Mouse (Mus musculus): ENCODE data around the gene 4921536K21Rik. TPM values are rescaled to one million over a fixed set of nuclear protein-coding genes. Genes with fewer than 3 reads are reported as not detected.
A peak's percentile ranks its signal among the peaks of the same experiment; 100 is the strongest.

Gene 4921536K21Rik
- polyA plus RNA-seq, 1 experiment from 2014 or later: not detected

DNA sequence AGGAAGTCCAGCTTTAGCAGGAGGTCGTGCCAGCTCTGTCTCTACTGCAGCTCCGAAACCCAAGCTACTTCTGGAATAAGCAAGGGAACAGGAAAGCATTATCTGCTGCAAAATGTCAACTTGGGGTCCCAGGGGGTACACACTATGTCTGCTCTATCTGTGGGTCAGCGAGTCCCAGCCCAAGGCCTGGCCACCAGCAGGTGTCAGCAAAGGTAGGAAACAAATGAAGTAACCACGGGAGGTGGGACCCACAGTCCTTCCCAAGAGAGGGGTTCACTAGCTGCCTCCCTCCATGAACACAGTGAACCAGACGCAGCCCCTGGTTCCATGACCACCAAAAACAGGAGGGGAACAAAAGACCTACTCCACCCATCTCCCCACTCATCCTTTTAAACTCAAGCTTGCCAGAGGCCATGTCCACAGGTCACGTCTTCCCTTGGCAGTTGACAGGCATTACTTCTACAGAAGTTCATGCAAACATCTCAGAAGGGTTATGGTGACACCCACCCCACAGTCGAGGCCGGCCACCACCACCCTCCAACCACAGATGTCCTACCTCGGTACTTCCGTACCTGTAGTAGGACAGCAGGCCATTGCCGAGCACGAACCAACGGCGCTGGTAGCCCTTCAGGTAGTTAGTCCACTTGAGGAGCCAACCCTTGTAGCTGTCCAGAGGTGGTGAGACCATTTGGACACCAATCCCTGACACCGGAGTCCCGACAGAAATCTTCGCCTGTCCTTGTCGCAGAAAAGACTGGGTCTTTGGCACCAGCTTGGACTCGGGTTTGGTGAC lies 32.0 kb downstream of the 4921536K21Rik start:
- Histone ChIP-seq H3K36me3 (replicated peaks; ENCODE audit: insufficient read depth, low read length) (no peaks in the 10 kb centered on the region), H3K4me3 (ENCODE audit: low read depth, low read length) (peak overlapping the region; percentile 30; the same call in 1 of the 2 replicates), H3K27me3 (ENCODE audit: insufficient read depth, low read length) (peaks cover 9% of the 10 kb centered on the region; the same call in 1 of the 2 replicates), H3K4me1 (ENCODE audit: insufficient read depth) (peaks cover 11% of the 10 kb centered on the region), H3K9ac (replicated peaks) (no peak overlapping the region), H3K27ac (ENCODE audit: low read depth) (no peak overlapping the region), H3K9me3 (ENCODE audit: low read length) (no peaks in the 10 kb centered on the region), H3K4me2 (ENCODE audit: low read depth, low read length) (peak overlapping the region; percentile 67)
- WGBS (ENCODE audit: insufficient replicate concordance): 65% methylated on average over 19 of the region's 19 CpGs
- DNase-seq (no peak), ATAC-seq (no peak)
- TF ChIP-seq EP300 (IDR thresholded peaks at IDR 0.05; ENCODE audit: low read depth) (no peak), CTCF (IDR thresholded peaks at IDR 0.05; ENCODE audit: low read depth) (no peak)

DNA sequence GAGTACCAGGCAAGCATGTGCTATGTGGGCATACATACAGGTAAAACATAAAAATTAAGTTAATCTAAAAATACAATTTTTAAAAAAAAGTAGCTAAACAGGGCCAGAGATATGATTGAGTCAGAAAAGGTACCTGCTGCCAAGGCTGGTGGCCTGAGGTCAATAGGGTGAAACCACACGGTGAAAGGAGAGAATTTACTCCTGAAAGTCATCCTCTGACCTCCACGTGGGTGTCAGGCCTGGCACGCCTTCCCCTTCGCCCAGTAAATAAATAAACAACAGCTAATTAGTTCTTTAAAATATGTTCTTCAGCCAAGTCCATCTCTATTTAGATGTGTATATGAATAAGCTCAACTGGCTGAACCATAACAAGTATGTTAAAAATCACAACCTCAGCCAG lies 34.5 kb downstream of the 4921536K21Rik start:
- TF ChIP-seq EP300 (IDR thresholded peaks at IDR 0.05; ENCODE audit: low read depth) (no peak), CTCF (IDR thresholded peaks at IDR 0.05; ENCODE audit: low read depth) (no peak)
- 63% methylated on average over 4 of the region's 4 CpGs for WGBS (ENCODE audit: insufficient replicate concordance)

DNA sequence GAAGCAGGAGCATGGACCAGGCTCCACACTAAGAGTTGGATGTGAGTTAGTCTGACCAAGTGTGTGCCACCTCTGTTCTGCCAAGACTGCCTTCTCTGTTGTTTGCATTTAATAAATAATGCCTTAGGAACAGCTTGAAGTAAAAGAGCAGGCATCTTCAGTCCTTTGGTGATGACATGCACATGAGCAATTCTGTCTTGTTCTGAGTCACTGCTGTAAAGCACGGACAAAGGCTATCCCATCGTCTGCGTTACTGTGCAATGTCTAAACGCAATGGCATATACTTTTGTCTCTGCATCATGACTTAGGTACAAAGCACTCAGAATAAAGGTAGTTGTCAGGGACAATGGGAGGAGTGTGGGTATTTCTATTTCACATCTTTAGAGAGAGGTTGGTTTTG lies 35.1 kb downstream of the 4921536K21Rik start:
- Histone ChIP-seq H3K27ac (ENCODE audit: low read depth) (no peak overlapping the region), H3K9ac (replicated peaks) (no peak overlapping the region), H3K4me3 (ENCODE audit: low read depth, low read length) (no peak overlapping the region), H3K4me2 (ENCODE audit: low read depth, low read length) (no peak overlapping the region), H3K4me1 (ENCODE audit: insufficient read depth) (peaks cover 11% of the 10 kb centered on the region), H3K9me3 (ENCODE audit: low read length) (no peaks in the 10 kb centered on the region), H3K27me3 (ENCODE audit: insufficient read depth, low read length) (peaks cover 9% of the 10 kb centered on the region; the same call in 1 of the 2 replicates), H3K36me3 (replicated peaks; ENCODE audit: insufficient read depth, low read length) (no peaks in the 10 kb centered on the region)
- ATAC-seq (no peak), DNase-seq (no peak)
- TF ChIP-seq CTCF (IDR thresholded peaks at IDR 0.05; ENCODE audit: low read depth) (no peak), EP300 (IDR thresholded peaks at IDR 0.05; ENCODE audit: low read depth) (no peak)
- WGBS (ENCODE audit: insufficient replicate concordance): 87% methylated on average over 4 of the region's 4 CpGs

More for the DNA sequence above, 34.5 kb downstream of the 4921536K21Rik start:
- DNase-seq (no peak), ATAC-seq (no peak)
- H3K9ac ChIP-seq (replicated peaks): no peak overlapping the region
- H3K27me3 ChIP-seq (ENCODE audit: insufficient read depth, low read length): peaks cover 9% of the 10 kb centered on the region; the same call in 1 of the 2 replicates
- H3K4me2 ChIP-seq (ENCODE audit: low read depth, low read length): no peak overlapping the region
- H3K27ac ChIP-seq (ENCODE audit: low read depth): no peak overlapping the region
- peaks cover 11% of the 10 kb centered on the region for H3K4me1 ChIP-seq (ENCODE audit: insufficient read depth)
- no peaks in the 10 kb centered on the region for H3K9me3 ChIP-seq (ENCODE audit: low read length)
- H3K4me3 ChIP-seq (ENCODE audit: low read depth, low read length): no peak overlapping the region
- no peaks in the 10 kb centered on the region for H3K36me3 ChIP-seq (replicated peaks; ENCODE audit: insufficient read depth, low read length)

DNA sequence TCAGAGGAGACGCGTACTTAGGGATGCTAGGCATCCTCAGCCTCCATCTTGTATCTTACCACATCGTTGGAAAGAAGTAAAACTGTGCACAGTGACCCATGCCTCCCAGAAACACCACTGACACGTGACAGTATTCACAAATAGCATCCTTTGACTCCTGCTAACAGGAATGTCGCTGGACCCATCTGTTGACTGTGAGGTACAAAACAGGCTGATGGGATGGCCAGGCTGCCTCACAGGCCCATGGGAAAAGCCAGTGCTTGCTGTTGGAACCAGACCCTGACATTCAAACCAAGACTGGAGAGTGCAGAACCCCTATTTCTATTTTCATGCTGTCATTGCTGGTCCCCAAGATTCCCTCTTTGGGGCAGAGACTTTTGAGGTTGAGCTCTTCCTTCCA lies 37.0 kb downstream of the 4921536K21Rik start:
- Histone ChIP-seq H3K36me3 (replicated peaks; ENCODE audit: insufficient read depth, low read length) (no peaks in the 10 kb centered on the region), H3K4me3 (ENCODE audit: low read depth, low read length) (no peak overlapping the region), H3K4me2 (ENCODE audit: low read depth, low read length) (no peak overlapping the region), H3K9me3 (ENCODE audit: low read length) (no peaks in the 10 kb centered on the region), H3K9ac (replicated peaks) (no peak overlapping the region), H3K27ac (ENCODE audit: low read depth) (no peak overlapping the region), H3K27me3 (ENCODE audit: insufficient read depth, low read length) (peaks cover 7% of the 10 kb centered on the region; the same call in 1 of the 2 replicates), H3K4me1 (ENCODE audit: insufficient read depth) (no peaks in the 10 kb centered on the region)
- DNase-seq (no peak), ATAC-seq (no peak)
- 73% methylated on average over 5 of the region's 5 CpGs for WGBS (ENCODE audit: insufficient replicate concordance)
- no peak for TF ChIP-seq EP300 (IDR thresholded peaks at IDR 0.05; ENCODE audit: low read depth)
- no peak for TF ChIP-seq CTCF (IDR thresholded peaks at IDR 0.05; ENCODE audit: low read depth)

DNA sequence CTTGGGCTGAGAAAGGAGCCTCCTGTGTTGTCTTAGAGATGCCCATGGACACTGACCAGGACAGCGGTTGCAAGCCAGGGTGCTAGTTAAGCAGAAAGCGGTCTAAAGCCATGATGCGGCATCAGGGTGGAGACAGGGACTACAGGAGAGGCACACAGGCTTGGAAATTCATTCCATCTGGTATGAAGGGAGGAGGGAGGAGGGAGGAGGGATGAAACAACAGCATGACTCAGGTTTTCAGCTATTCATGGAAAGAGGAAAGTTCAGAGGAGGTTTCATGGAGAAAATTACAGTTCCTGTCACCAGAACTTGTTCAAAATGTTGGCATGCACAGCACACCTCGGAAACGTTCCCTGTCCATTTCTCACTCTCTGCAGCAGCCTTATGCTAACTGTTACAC lies 39.1 kb downstream of the 4921536K21Rik start:
- Histone ChIP-seq H3K4me3 (ENCODE audit: low read depth, low read length) (no peak overlapping the region), H3K27ac (ENCODE audit: low read depth) (no peak overlapping the region), H3K4me1 (ENCODE audit: insufficient read depth) (no peaks in the 10 kb centered on the region), H3K36me3 (replicated peaks; ENCODE audit: insufficient read depth, low read length) (no peaks in the 10 kb centered on the region), H3K27me3 (ENCODE audit: insufficient read depth, low read length) (no peaks in the 10 kb centered on the region), H3K9ac (replicated peaks) (no peak overlapping the region), H3K9me3 (ENCODE audit: low read length) (no peaks in the 10 kb centered on the region), H3K4me2 (ENCODE audit: low read depth, low read length) (no peak overlapping the region)
- 94% methylated on average over 5 of the region's 5 CpGs for WGBS (ENCODE audit: insufficient replicate concordance)
- no peak for TF ChIP-seq CTCF (IDR thresholded peaks at IDR 0.05; ENCODE audit: low read depth)
- TF ChIP-seq EP300 (IDR thresholded peaks at IDR 0.05; ENCODE audit: low read depth): no peak
- DNase-seq (no peak), ATAC-seq (no peak)

DNA sequence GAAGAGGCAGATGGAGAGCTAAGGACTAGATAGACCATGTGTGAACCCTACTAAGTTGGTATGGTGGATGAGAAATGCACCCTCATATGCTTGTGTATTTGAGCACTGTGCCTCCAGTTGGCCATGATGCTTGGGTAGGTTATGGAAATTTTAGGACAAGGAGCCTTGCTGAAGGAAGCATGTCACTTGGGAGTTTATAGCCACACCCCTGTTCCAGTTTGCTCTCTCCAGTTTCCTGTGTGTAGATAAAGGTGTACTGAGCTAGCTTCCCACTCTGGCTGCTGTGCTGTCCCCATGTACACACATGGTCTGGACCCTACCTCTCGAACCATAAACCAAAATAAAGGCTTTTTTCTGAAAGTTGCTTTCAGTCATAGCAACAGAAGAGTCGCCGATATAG lies 40.7 kb downstream of the 4921536K21Rik start:
- no peak overlapping the region for H3K4me2 ChIP-seq (ENCODE audit: low read depth, low read length)
- no peaks in the 10 kb centered on the region for H3K27me3 ChIP-seq (ENCODE audit: insufficient read depth, low read length)
- no peak overlapping the region for H3K27ac ChIP-seq (ENCODE audit: low read depth)
- H3K36me3 ChIP-seq (replicated peaks; ENCODE audit: insufficient read depth, low read length): no peaks in the 10 kb centered on the region
- ATAC-seq (no peak), DNase-seq (no peak)
- WGBS (ENCODE audit: insufficient replicate concordance): 85% methylated on average over 3 of the region's 3 CpGs
- no peak overlapping the region for H3K9ac ChIP-seq (replicated peaks)
- TF ChIP-seq CTCF (IDR thresholded peaks at IDR 0.05; ENCODE audit: low read depth): no peak
- TF ChIP-seq EP300 (IDR thresholded peaks at IDR 0.05; ENCODE audit: low read depth): no peak
- no peaks in the 10 kb centered on the region for H3K4me1 ChIP-seq (ENCODE audit: insufficient read depth)
- no peaks in the 10 kb centered on the region for H3K9me3 ChIP-seq (ENCODE audit: low read length)
- H3K4me3 ChIP-seq (ENCODE audit: low read depth, low read length): no peak overlapping the region
